25 mouse cellular contexts compared by ENCODE assay signal in the genomic region with DNA sequence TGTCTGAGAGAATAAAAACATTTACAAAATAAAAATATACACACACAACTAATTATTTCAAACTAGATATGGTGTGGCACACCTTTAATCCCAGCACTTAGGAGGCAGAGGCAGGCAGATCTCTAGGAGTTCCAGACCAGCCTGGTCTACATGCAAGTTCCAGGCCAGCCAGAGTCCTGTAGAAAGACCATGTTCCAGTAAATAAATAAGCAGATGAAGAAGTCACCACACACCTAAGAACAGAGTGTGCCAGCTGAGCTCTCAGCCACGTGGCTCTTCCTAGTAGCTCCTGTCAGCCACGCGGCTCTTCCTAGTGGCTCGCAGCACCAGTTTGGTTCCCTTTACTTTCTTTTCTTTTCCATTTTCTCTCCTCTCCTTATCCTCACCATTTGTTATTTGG. TPM values are rescaled to one million over a fixed set of nuclear protein-coding genes. Genes with fewer than 3 reads are reported as not detected.
DNase-seq lines count a peak whose midpoint lies in the region; ATAC-seq and TF ChIP-seq lines count a peak whose summit lies in the region.
"Had no signal": no experiment of that assay in that cellular context is flagged by ENCODE, and none has a peak within 500 bp of the region (broad histone marks: within the 10 kb centered on the region; RNA-seq: fewer than 3 reads in every experiment).

No protein-coding gene starts in this region.

- TF ChIP-seq CTCF in heart, postnatal 0 days (IDR thresholded peaks at IDR 0.05; ENCODE audit: low read depth) = no peak

- no peak overlapping the region for H3K4me3 ChIP-seq in heart, embryonic 13.5 days
- H3K4me3 ChIP-seq in heart, postnatal 0 days (ENCODE audit: low read depth, low read length) = no peak overlapping the region
- H3K4me3 ChIP-seq: embryonic facial prominence, embryonic 15.5 days; erythroblast, embryonic 14.5 days; forebrain, embryonic 10.5 days; hindbrain, embryonic 12.5 days had no signal

- H3K9ac ChIP-seq in heart, embryonic 13.5 days = no peak overlapping the region
- H3K9ac ChIP-seq in heart, postnatal 0 days (replicated peaks; ENCODE audit: low read depth, low read length) = no peak overlapping the region
- H3K9ac ChIP-seq: embryonic facial prominence, embryonic 15.5 days; hindbrain, embryonic 12.5 days had no signal

- H3K27ac ChIP-seq in heart, embryonic 13.5 days (replicated peaks) = peak overlapping the region; percentile 77
- 0 out of 2 replicates have a peak overlapping the region, but pooled peaks have one; percentile 7 for H3K27ac ChIP-seq in heart, postnatal 0 days (ENCODE audit: low read depth)
- H3K27ac ChIP-seq: embryonic facial prominence, embryonic 15.5 days; forebrain, embryonic 10.5 days; hindbrain, embryonic 12.5 days had no signal

- 0 out of 2 replicates have a peak, but pooled peaks cover 5% of the 10 kb centered on the region for H3K36me3 ChIP-seq in heart, embryonic 13.5 days
- no peaks in the 10 kb centered on the region for H3K36me3 ChIP-seq in heart, postnatal 0 days (replicated peaks; ENCODE audit: control insufficient read depth, insufficient read depth, low read length)
- H3K36me3 ChIP-seq: embryonic facial prominence, embryonic 15.5 days; forebrain, embryonic 10.5 days; hindbrain, embryonic 12.5 days had no signal

- peaks cover 62% of the 10 kb centered on the region for H3K4me1 ChIP-seq in heart, embryonic 13.5 days
- H3K4me1 ChIP-seq in heart, postnatal 0 days (ENCODE audit: control insufficient read depth, insufficient read depth) = peaks cover 20% of the 10 kb centered on the region

- H3K27me3 ChIP-seq in heart, embryonic 13.5 days (replicated peaks) = no peaks in the 10 kb centered on the region
- no peaks in the 10 kb centered on the region for H3K27me3 ChIP-seq in heart, postnatal 0 days (ENCODE audit: control insufficient read depth, insufficient read depth, low read length)
- H3K27me3 ChIP-seq: embryonic facial prominence, embryonic 15.5 days; hindbrain, embryonic 12.5 days had no signal

- peak overlapping the region; percentile 58 for H3K4me2 ChIP-seq in heart, embryonic 13.5 days
- H3K4me2 ChIP-seq in heart, postnatal 0 days (ENCODE audit: low read depth, low read length) = no peak overlapping the region
- H3K4me2 ChIP-seq: embryonic facial prominence, embryonic 15.5 days had no signal

- TF ChIP-seq EP300 in heart, postnatal 0 days (IDR thresholded peaks at IDR 0.05; ENCODE audit: low read depth) = no peak

- 93% methylated on average over 4 of the region's 4 CpGs for WGBS in heart, embryonic 13.5 days
- WGBS in heart, postnatal 0 days = 93% methylated on average over 4 of the region's 4 CpGs

- peak; percentile 73 for DNase-seq in heart, adult 11 months
- no peak for DNase-seq in heart, postnatal 4 days
- DNase-seq in heart, adult 8-10 months (ENCODE audit: low spot score) = no peak
- no peak for DNase-seq in heart, postnatal 0 days (ENCODE audit: low spot score)
- DNase-seq in heart, adult 9 months (ENCODE audit: low spot score in 2 of 2) = no peak
- DNase-seq in cerebellum, postnatal 36 days = no peak
- DNase-seq: adrenal gland, adult 8-10 months; adrenal gland, postnatal 36 days; B cell, adult 2 months; cerebellum, adult 2 months; cerebellum, postnatal 10 days; gastrocnemius, adult 2 months; gastrocnemius, postnatal 25 days; kidney, adult 8-10 months had no signal

- ATAC-seq in heart, embryonic 13.5 days (ENCODE audit: extremely low read depth, insufficient number of reproducible peaks, low FRiP score, low TSS enrichment) = no peak
- ATAC-seq in heart, postnatal 0 days (ENCODE audit: insufficient read depth, low read depth) = no peak
- ATAC-seq: CD4-positive, CD25-positive, alpha-beta regulatory T cell, adult 4 months; forebrain, embryonic 14.5 days; hindbrain, embryonic 16.5 days; inflammation-experienced regulatory T-cells, adult 6 months; intestine, postnatal 0 days had no signal

- H3K9me3 ChIP-seq in heart, embryonic 13.5 days = no peaks in the 10 kb centered on the region
- no peaks in the 10 kb centered on the region for H3K9me3 ChIP-seq in heart, postnatal 0 days (replicated peaks; ENCODE audit: control insufficient read depth, low read length)
- H3K9me3 ChIP-seq: embryonic facial prominence, embryonic 15.5 days; forebrain, embryonic 10.5 days; G1E; hindbrain, embryonic 12.5 days had no signal

RNA-seq across cellular contexts. Expression of a gene that starts 14.6 kb away (rescaled TPM):
- total RNA-seq in heart, postnatal 4 days (2021) = 10 to 100 TPM; 46.6 to 49.7 TPM
- 29.5 and 32.6 TPM in 2 replicates for polyA plus RNA-seq in heart, embryonic 13.5 days (2015; fragmentation: Nextera tagmentation; extraction: Ambion mirVana)
- 10 to 100 TPM; 27.6 to 37.9 (median 30.9) TPM for total RNA-seq in heart, adult 8-10 months (2022)
- total RNA-seq in heart, postnatal 0 days (2014; rRNA removed; ENCODE audit: low replicate concordance) = 44.0 and 45.5 TPM in 2 replicates
- polyA plus RNA-seq in heart, postnatal 0 days (2015; fragmentation: Nextera tagmentation; extraction: Ambion mirVana) = 24.2 and 25.5 TPM in 2 replicates
